Mouse (Mus musculus) brain, adult 10 weeks (tissue): ENCODE data around the gene Wnt10b. TPM values are rescaled to one million over a fixed set of nuclear protein-coding genes. Genes with fewer than 3 reads are reported as not detected.

Experiments used
- polyA plus RNA-seq: library from polyadenylated mRNA; stranded (reverse); fragments of 350-450 nt; fragmentation: Illumina TruSeq; extraction: RNeasy Lipid Tissue Mini Kit (QIAGEN cat#74804); gene quantifications from one replicate; pipeline ENCODE4 v1.2.3, GENCODE M21; 2015; ENCODE audit warnings: low read depth, low replicate concordance

The Wnt10b gene
- 1.4 TPM for polyA plus RNA-seq

DNA sequence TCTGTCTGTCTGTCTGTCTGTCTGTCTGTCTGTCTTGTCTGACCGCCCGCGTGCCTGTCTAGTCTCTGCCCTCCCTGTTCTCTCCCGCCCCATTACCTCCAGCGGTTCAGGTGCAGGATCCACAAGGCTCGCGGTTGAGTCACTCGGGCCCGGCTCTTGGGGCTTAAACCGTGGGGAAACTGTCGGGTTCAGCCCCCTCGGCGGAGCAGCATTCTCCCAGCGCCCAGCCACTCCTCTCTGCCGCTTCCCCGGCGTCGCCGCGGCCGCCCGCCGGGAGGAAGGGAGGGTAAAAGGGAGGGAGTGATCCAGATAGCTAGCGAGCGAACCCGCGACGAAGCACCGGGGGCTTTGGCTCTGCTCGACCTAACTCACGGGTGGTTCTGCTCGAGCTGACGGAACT is at the start of gene Wnt10b:
Gene Wnt10b, minus strand, starts transcription at position 389 of the 400 bp plus-strand sequence.

DNA sequence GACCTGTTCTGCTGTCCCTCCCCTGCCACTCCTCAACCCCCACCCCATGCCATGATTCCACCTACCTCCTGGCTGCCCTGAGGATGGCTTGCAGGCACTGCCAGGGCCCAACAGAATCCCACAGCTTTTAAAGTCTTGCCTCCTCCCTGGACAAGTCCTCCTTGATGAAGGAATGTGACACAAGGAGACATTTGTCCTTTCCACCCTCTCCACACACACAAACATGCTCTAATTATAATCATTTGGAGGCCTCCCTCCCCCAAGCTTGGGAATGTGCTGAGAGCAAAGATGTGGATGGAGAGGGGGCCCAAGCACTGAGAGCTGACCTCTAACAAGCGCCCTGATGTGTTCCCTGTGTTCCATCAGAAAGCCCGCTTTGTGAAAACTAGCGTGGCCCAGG is 31.4 kb upstream of the Wnt10b start, which contains the start of gene Ddn:
Gene Ddn, minus strand, starts transcription at position 101 of the 400 bp plus-strand sequence.

DNA sequence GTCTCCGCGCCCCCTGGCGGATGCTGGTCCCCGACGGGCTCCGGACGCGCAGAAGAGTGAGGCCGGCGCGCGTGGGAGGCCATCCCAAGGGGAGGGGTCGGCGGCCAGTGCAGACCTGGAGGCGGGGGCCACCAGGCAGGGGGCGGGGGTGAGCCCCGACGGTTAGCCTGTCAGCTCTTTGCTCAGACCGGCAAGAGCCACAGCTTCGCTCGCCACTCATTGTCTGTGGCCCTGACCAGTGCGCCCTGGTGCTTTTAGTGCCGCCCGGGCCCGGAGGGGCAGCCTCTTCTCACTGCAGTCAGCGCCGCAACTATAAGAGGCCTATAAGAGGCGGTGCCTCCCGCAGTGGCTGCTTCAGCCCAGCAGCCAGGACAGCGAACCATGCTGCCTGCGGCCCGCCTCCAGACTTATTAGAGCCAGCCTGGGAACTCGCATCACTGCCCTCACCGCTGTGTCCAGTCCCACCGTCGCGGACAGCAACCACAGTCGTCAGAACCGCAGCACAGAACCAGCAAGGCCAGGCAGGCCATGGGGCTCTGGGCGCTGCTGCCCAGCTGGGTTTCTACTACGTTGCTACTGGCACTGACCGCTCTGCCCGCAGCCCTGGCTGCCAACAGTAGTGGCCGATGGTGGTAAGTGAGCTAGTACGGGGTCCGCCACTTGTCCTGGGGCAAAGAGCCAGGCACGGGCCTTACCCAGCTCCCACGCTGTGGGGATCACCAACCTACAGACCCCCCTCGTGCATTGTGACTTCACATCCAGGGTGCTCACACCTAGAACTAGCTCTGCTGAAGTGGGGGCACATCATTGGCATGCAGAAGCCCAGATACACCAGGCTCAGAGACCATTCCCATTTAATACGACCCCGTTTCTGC is 11.9 kb upstream of the Wnt10b start, which contains the start of gene Wnt1:
Gene Wnt1, plus strand, starts transcription at position 197 of the 875 bp plus-strand sequence.

GRCm38 (mm10) chr15:98762670-98763529 is 15.1 kb downstream of the Wnt10b start, which contains the start of gene Arf3:
Gene Arf3, minus strand, starts transcription at chr15:98763214.

DNA sequence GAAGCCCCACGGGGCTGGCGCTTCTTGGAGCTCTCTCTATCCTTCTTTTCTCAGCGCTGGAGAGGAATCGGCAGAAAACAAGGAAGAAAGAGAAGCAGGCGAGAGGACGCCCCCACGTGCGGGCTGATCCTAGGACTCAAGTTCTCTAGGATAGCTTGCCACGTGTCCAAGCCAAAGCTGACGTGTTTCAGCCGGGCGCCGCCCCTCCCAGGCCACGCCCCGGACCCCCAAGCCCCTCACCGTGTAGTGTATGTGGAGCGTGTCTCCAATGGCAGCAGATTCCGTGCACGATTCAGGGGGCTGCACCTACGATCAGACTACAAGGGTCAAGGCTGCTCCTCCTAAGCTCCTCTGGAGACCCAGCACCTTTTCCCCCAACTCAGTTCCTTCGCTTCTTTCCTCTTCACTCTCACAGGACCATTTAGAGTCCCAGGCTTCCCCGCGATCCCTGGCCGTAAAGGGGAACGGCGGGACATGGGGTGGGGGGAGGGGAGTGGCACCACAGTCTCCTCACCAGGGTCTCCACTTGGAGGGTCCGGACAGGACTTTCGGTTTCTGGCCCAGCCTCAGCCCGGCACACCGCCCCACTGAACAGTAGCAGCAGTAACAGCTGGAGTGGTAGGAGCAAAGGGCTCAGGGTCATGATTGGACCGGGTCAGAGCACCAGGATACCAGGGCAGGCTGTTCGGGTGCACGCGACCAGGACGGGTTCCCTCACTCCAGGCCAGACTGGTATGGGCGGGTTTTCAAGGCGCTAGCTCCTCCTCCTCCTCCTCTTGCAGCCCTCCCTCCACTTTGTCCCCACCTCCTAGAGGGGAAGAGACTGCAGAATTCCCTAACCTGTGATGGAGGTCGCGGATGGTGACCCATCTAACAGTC is 50.3 kb downstream of the Wnt10b start, which contains the start of gene Fkbp11:
Gene Fkbp11, minus strand, starts transcription at position 756 of the 879 bp plus-strand sequence.

Other genes with a start within 250 kb of the Wnt10b start
- 57.3 TPM for gene Kansl2, start 243.9 kb downstream of the Wnt10b start, polyA plus RNA-seq
- gene Ccnt1, start 207.2 kb downstream of the Wnt10b start, polyA plus RNA-seq = 24.5 TPM
- not detected for gene 4930415O20Rik, start 207.1 kb downstream of the Wnt10b start, polyA plus RNA-seq
- 31.7 TPM for gene Adcy6, start 168.1 kb downstream of the Wnt10b start, polyA plus RNA-seq
- gene Cacnb3, start 147.3 kb downstream of the Wnt10b start, polyA plus RNA-seq = 201 TPM
- gene Ddx23, start 115.3 kb downstream of the Wnt10b start, polyA plus RNA-seq = 52.9 TPM
- gene Rnd1, start 100.7 kb downstream of the Wnt10b start, polyA plus RNA-seq = 30.1 TPM
- 6.9 TPM for gene Ccdc65, start 69.9 kb downstream of the Wnt10b start, polyA plus RNA-seq
- 3.3 TPM for gene Fkbp11, start 50.0 kb downstream of the Wnt10b start, polyA plus RNA-seq
- 497 TPM for gene Arf3, start 14.9 kb downstream of the Wnt10b start, polyA plus RNA-seq
- gene Wnt1, start 11.7 kb upstream of the Wnt10b start, polyA plus RNA-seq = 0.18 TPM
- gene Ddn, start 31.3 kb upstream of the Wnt10b start, polyA plus RNA-seq = 553 TPM
- gene Prkag1, start 53.4 kb upstream of the Wnt10b start, polyA plus RNA-seq = 80.7 TPM
- 21.3 TPM for gene Kmt2d, start 93.1 kb upstream of the Wnt10b start, polyA plus RNA-seq
- 15.3 TPM for gene Rhebl1, start 116.4 kb upstream of the Wnt10b start, polyA plus RNA-seq
- gene Dhh, start 120.4 kb upstream of the Wnt10b start, polyA plus RNA-seq = 0.10 TPM
- gene Lmbr1l, start 140.1 kb upstream of the Wnt10b start, polyA plus RNA-seq = 12.2 TPM
- 1,224 TPM for gene Tuba1b, start 156.4 kb upstream of the Wnt10b start, polyA plus RNA-seq
- not detected for gene Gm49450, start 175.4 kb upstream of the Wnt10b start, polyA plus RNA-seq
- 2,104 TPM for gene Tuba1a, start 175.6 kb upstream of the Wnt10b start, polyA plus RNA-seq